Mouse (Mus musculus) hindbrain, postnatal 0 days (tissue): ENCODE data around the gene Tom1l2. TPM values are rescaled to one million over a fixed set of nuclear protein-coding genes. Genes with fewer than 3 reads are reported as not detected.

Source experiments
- ATAC-seq: fragments of 200-750 bp; cut with Nextera tagmentation; 2 replicates; pipeline ENCODE4 v1.8.0; 2017; ENCODE audit warnings: mild to moderate bottlenecking, moderate TSS enrichment, moderate library complexity
- DNase-seq: peaks from one replicate; pipeline ENCODE4 v3.0.0-alpha.2; 2015; ENCODE audit warnings: low spot score
- H3K27ac ChIP-seq: fragments of 300-500 bp; sonication (generic); 2 replicates; pipeline ENCODE4 v1.5.1; 2014; ENCODE audit warnings: mild to moderate bottlenecking
- H3K27me3 ChIP-seq: fragments of 300-500 bp; sonication (generic); 2 replicates; pipeline ENCODE4 v1.6.1; 2014; ENCODE audit warnings: low read length, mixed read lengths; ENCODE audit not compliant: insufficient read depth
- H3K36me3 ChIP-seq: fragments of 300-500 bp; sonication (generic); 2 replicates; pipeline ENCODE4 v1.6.1; 2014; ENCODE audit warnings: low read length, mixed read lengths; ENCODE audit not compliant: insufficient read depth
- H3K4me1 ChIP-seq: fragments of 300-500 bp; sonication (generic); 2 replicates; pipeline ENCODE4 v1.6.1; 2014; ENCODE audit warnings: antibody characterized with exemption, low read length, mixed read lengths; ENCODE audit not compliant: insufficient read depth
- H3K4me2 ChIP-seq: fragments of 300-500 bp; sonication (generic); 2 replicates; pipeline ENCODE4 v1.6.1; 2014; ENCODE audit warnings: low read depth, mild to moderate bottlenecking, low read length, moderate library complexity, mixed read lengths
- H3K4me3 ChIP-seq: fragments of 300-500 bp; sonication (generic); 2 replicates; pipeline ENCODE4 v1.5.1; 2014; ENCODE audit warnings: low read length
- H3K9ac ChIP-seq: fragments of 300-500 bp; sonication (generic); replicated peaks from 2 replicates; pipeline ENCODE4 v1.6.1; 2014; ENCODE audit warnings: mild to moderate bottlenecking, low read length, moderate library complexity, mixed read lengths
- H3K9me3 ChIP-seq: fragments of 300-500 bp; sonication (generic); 2 replicates; pipeline ENCODE4 v1.6.1; 2016; ENCODE audit warnings: low read length, mixed read lengths
- CTCF ChIP-seq: IDR thresholded peaks from 2 replicates; pipeline ENCODE4 v1.5.1; 2016; ENCODE audit warnings: antibody characterized with exemption, control low read depth, low read depth
- WGBS: fragments of 180-500 bp; shearing (Covaris S2); extraction: QIAGEN DNeasy Blood & Tissue Kit; methylation state at CpG from one replicate; pipeline ENCODE4 v1.1.7; 2014; 5-methylcytosine and 5-hydroxymethylcytosine counted together
- polyA plus RNA-seq: library from polyadenylated mRNA; unstranded; fragments of >200 nt; fragmentation: Nextera tagmentation; extraction: Ambion mirVana; gene quantifications from 2 replicates; pipeline ENCODE4 v1.2.1, GENCODE M21; 2015
- total RNA-seq: library from RNA; depleted of rRNA; stranded (reverse); fragments of >200 nt; gene quantifications from 2 replicates; pipeline ENCODE4 v1.2.3, GENCODE M21; 2014

Gene Tom1l2
- total and polyA plus RNA-seq, 2 experiments from 2014 or later = 48.2 to 124 TPM

DNA sequence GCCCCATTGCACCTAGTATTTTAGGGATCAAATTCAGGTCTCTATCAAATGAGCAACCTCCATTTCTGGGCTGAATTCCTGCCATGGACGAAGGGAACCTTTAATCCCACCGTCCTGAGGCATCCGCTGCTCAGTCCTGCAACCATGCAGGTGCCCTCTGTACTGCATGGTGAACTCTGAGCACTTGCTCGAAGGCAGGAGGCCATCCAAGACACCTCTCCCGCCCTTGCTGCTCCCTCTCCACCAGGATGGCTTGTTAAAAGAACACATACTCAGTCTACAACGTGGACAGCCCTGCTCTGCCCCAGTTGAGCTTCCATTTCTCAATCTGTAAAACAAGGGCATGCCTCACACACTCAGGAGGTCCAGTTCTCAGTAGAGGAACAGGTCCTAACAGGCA is 144.5 kb downstream of the Tom1l2 start:
- ATAC-seq = no peak
- H3K9ac ChIP-seq = peak overlapping the region; percentile 50
- H3K27me3 ChIP-seq = no peaks in the 10 kb centered on the region
- WGBS = 52% methylated on average over 6 of the region's 6 CpGs
- H3K4me2 ChIP-seq = peak overlapping the region; percentile 68
- H3K27ac ChIP-seq = peak overlapping the region; percentile 89
- DNase-seq = no peak
- no peaks in the 10 kb centered on the region for H3K9me3 ChIP-seq
- peaks cover 12% of the 10 kb centered on the region for H3K36me3 ChIP-seq
- H3K4me1 ChIP-seq = peaks cover 44% of the 10 kb centered on the region
- TF ChIP-seq CTCF = no peak
- peak overlapping the region; percentile 27 for H3K4me3 ChIP-seq

DNA sequence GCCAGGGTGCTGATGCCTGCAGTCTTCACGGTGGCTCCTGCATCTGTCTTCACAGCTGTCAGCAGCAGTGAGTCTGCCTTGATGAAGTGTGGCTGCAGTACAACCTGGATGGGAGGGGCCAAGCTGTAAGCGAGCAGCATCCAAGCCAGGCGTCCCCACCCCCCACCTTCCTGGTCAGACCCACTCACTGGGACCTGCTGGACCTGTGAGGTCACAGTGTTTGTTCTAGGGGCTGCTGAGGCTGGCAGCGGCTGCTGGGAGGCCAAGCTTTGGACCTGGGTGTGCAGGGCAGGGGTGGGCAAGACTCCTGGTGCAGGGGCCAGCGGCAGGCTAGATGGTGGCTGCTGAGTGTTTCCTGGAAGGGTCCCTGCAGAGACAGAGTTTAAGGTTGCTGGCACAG is 146.5 kb downstream of the Tom1l2 start:
- peaks cover 49% of the 10 kb centered on the region for H3K4me1 ChIP-seq
- 0 out of 2 replicates have a peak overlapping the region, but pooled peaks have one; percentile 35 for H3K9ac ChIP-seq
- H3K27ac ChIP-seq = no peak overlapping the region

DNA sequence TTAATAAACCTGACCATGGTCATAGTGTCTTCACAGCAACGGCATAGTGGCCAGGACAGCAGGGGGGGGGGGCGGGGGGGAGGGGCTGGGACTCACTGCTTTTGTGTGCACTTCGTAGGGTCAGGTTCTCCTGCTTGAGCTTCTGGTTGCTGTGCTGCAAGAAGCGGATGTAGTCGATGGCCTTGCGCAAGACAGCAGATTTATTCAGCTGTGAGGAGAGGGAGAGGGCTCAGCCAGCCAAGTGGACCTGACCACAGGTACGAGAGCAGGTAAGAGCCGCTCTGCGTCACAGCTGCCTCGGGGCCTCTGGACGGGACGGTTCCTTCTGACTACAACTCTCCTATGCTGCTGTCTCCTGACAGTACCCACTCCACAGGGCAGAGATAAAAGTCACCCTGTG is 147.7 kb downstream of the Tom1l2 start:
- Histone ChIP-seq H3K4me1 (peaks cover 42% of the 10 kb centered on the region), H3K4me2 (no peak overlapping the region), H3K27me3 (no peaks in the 10 kb centered on the region), H3K27ac (no peak overlapping the region), H3K9ac (no peak overlapping the region), H3K4me3 (no peak overlapping the region), H3K36me3 (peaks cover 23% of the 10 kb centered on the region), H3K9me3 (no peaks in the 10 kb centered on the region)
- WGBS = 83% methylated on average over 11 of the region's 12 CpGs
- no peak for DNase-seq
- no peak for ATAC-seq
- no peak for TF ChIP-seq CTCF

More for the DNA sequence above, 146.5 kb downstream of the Tom1l2 start:
- 58% methylated on average over 5 of the region's 5 CpGs for WGBS
- DNase-seq (no peak), ATAC-seq (no peak)
- Histone ChIP-seq H3K36me3 (peaks cover 22% of the 10 kb centered on the region), H3K4me2 (no peak overlapping the region), H3K4me3 (no peak overlapping the region), H3K27me3 (no peaks in the 10 kb centered on the region), H3K9me3 (no peaks in the 10 kb centered on the region)
- TF ChIP-seq CTCF = no peak

DNA sequence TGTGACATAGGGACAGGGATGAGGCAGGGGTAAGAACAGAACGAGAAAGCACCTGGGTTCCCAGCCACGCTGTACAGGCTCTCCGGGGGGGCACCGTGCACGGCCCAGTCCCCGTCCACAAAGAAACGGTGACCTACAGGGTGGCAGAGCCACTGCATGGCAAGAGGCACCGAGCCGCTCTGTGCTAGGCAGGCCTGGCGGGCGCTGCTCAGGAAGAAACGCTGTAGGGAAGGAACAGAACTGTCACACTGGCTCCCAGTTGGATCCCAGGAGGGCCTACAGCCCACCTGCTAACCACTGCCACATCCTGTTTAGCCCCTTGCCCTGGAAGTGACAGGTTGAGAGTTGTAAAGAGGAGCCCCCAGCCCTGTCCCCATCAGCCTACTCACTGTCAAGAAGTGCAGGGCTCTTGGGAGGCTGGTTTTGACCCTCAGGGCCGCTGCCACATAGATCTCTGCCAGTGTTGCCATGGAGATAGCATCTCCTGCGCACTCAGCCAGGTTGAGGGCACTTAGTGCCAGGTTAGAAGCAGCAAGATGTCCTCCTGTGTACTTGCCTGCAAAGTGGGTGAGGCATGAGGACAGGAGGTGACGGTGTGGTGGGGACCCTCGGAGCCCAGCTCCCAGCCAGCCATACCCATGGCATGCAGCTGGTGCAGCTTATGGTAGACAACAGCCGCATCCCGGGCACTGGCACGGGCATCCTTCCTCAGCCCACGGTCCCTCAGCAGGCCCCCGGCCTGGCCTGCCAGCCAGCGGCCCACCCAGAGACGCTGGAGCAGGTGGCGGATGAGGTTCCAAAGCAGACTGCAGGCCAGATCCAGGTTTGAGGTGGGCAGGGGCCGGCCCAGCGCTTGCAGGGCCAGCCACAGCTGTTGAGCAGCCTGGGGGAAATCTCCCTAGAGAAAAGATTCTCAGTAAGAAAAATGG is 149.7 kb downstream of the Tom1l2 start:
- Histone ChIP-seq H3K36me3 (peaks cover 29% of the 10 kb centered on the region), H3K4me3 (no peak overlapping the region), H3K27me3 (no peaks in the 10 kb centered on the region), H3K27ac (peak overlapping the region; percentile 52), H3K4me2 (no peak overlapping the region), H3K4me1 (peaks cover 24% of the 10 kb centered on the region), H3K9me3 (no peaks in the 10 kb centered on the region), H3K9ac (no peak overlapping the region)
- no peak for TF ChIP-seq CTCF
- DNase-seq (peak; percentile 60), ATAC-seq (peak; percentile 13; the same call in 1 of the 2 replicates)
- 61% methylated on average over 26 of the region's 26 CpGs for WGBS

DNA sequence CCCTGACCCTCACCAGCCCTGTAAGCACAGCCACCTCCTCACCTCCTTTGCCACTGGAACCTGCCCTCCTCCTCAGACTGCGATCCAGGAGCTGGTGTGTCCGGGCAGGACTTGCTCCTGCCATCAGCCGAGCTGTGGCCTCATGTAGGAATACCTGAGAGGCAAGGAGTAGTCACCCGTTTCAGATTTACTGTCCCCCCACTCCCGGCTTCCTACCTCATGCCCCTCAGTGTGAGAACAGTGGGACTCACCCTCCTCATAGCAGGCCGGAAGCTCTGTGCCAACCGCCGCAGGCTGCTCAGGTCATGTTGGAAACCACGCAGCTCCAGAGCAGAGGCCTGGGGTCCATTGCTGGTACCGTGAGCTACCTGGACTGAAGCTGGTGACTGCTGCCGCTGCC is 152.3 kb downstream of the Tom1l2 start:
- 76% methylated on average over 11 of the region's 11 CpGs for WGBS
- H3K4me3 ChIP-seq = no peak overlapping the region

DNA sequence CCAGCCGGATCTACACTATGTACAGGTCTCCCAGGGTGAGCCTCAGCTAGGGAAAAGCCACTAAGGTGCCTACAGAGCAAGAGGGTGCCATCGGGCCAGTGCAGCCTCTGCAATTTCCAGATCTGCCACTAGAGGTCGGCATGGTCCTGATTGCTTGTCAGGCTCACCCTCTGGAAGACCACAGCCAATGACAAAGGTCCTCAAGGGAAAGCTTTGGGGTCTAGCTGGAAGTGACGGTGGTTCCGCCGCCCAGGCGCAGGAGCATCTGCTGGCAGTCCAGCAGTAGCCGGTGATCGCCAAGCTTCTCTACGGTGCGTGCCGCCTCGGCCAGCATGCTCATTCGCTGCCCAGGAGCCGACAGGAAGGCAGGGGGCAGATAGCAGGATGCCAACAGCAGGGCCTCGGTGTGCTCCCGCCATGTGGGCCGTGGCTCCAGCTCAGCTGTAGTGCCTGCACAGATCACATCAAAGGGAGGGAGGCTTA is 153.0 kb downstream of the Tom1l2 start:
- peaks cover 40% of the 10 kb centered on the region for H3K36me3 ChIP-seq
- TF ChIP-seq CTCF = peak; percentile 99
- peak; percentile 96 for DNase-seq
- H3K9ac ChIP-seq = no peak overlapping the region
- ATAC-seq = peak; percentile 77
- peaks cover 12% of the 10 kb centered on the region for H3K4me1 ChIP-seq
- no peaks in the 10 kb centered on the region for H3K9me3 ChIP-seq
- H3K4me3 ChIP-seq = no peak overlapping the region
- no peaks in the 10 kb centered on the region for H3K27me3 ChIP-seq
- peak overlapping the region; percentile 37; the same call in 1 of the 2 replicates for H3K4me2 ChIP-seq
- H3K27ac ChIP-seq = peak overlapping the region; percentile 76
- 6% methylated on average over 18 of the region's 18 CpGs for WGBS

More for the DNA sequence above, 152.3 kb downstream of the Tom1l2 start:
- Histone ChIP-seq H3K36me3 (peaks cover 40% of the 10 kb centered on the region), H3K4me1 (peaks cover 12% of the 10 kb centered on the region), H3K9me3 (no peaks in the 10 kb centered on the region), H3K27me3 (no peaks in the 10 kb centered on the region), H3K4me2 (no peak overlapping the region; the same call in 1 of the 2 replicates), H3K27ac (peak overlapping the region; percentile 76), H3K9ac (no peak overlapping the region)
- ATAC-seq = no peak
- no peak for TF ChIP-seq CTCF
- DNase-seq = no peak
